Mouse (Mus musculus) limb, embryonic 13.5 days (tissue): ENCODE results near the gene Nmur1. TPM values are rescaled to one million over a fixed set of nuclear protein-coding genes. Genes with fewer than 3 reads are reported as not detected.

ENCODE experiments used
- ATAC-seq: fragments of 200-750 bp; cut with Nextera tagmentation; 2 replicates; pipeline ENCODE4 v1.8.0; 2017; ENCODE audit warnings: low read depth, moderate number of reproducible peaks, moderate TSS enrichment; ENCODE audit not compliant: low FRiP score
- H3K27ac ChIP-seq: fragments of 300-500 bp; sonication (generic); 2 replicates; pipeline ENCODE4 v1.5.1; 2015; ENCODE audit warnings: inconsistent platforms, mild to moderate bottlenecking, moderate library complexity
- H3K27me3 ChIP-seq: fragments of 300-500 bp; sonication (generic); 2 replicates; pipeline ENCODE4 v1.6.1; 2015; ENCODE audit warnings: mild to moderate bottlenecking, inconsistent platforms
- H3K36me3 ChIP-seq: fragments of 300-500 bp; sonication (generic); 2 replicates; pipeline ENCODE4 v1.6.1; 2015; ENCODE audit warnings: inconsistent platforms, mild to moderate bottlenecking, moderate library complexity
- H3K4me1 ChIP-seq: fragments of 300-500 bp; sonication (generic); 2 replicates; pipeline ENCODE4 v1.6.1; 2015; ENCODE audit warnings: inconsistent platforms
- H3K4me2 ChIP-seq: fragments of 300-500 bp; sonication (generic); replicated peaks from 2 replicates; pipeline ENCODE4 v1.6.1; 2015; ENCODE audit warnings: inconsistent platforms, mild to moderate bottlenecking, moderate library complexity
- H3K4me3 ChIP-seq: fragments of 300-500 bp; sonication (generic); 2 replicates; pipeline ENCODE4 v1.5.1; 2015; ENCODE audit warnings: moderate library complexity, mild to moderate bottlenecking, inconsistent platforms
- H3K9ac ChIP-seq: fragments of 300-500 bp; sonication (generic); 2 replicates; pipeline ENCODE4 v1.6.1; 2015; ENCODE audit warnings: mild to moderate bottlenecking, inconsistent platforms
- H3K9me3 ChIP-seq: fragments of 300-500 bp; sonication (generic); 2 replicates; pipeline ENCODE4 v1.6.1; 2016; ENCODE audit warnings: inconsistent platforms
- WGBS: fragments of 180-500 bp; shearing (Covaris S2); methylation state at CpG from one replicate; pipeline ENCODE4 v1.1.7; 2015; 5-methylcytosine and 5-hydroxymethylcytosine counted together
- polyA plus RNA-seq: library from polyadenylated mRNA; unstranded; fragments of >200 nt; fragmentation: Nextera tagmentation; extraction: Ambion mirVana; gene quantifications from 2 replicates; pipeline ENCODE4 v1.2.1, GENCODE M21; 2015

The Nmur1 gene
- polyA plus RNA-seq, 1 experiment from 2014 or later, result not detected

GRCm38 (mm10) chr1:86424336-86424735 lies 1.7 kb downstream of the Nmur1 start:
- Histone ChIP-seq H3K4me3 (no peak overlapping the region), H3K4me2 (no peak overlapping the region), H3K27ac (no peak overlapping the region), H3K4me1 (peaks cover 26% of the 10 kb centered on the region), H3K27me3 (no peaks in the 10 kb centered on the region), H3K9me3 (no peaks in the 10 kb centered on the region), H3K36me3 (no peaks in the 10 kb centered on the region), H3K9ac (no peak overlapping the region)
- ATAC-seq, result no peak
- 81% methylated on average over 1 of the region's 1 CpGs for WGBS

- no peaks in the 10 kb centered on the region for H3K9me3 ChIP-seq
- H3K4me2 ChIP-seq, result no peak overlapping the region
- H3K4me1 ChIP-seq, result peaks cover 26% of the 10 kb centered on the region
- no peaks in the 10 kb centered on the region for H3K27me3 ChIP-seq
- no peak overlapping the region for H3K27ac ChIP-seq
- no peaks in the 10 kb centered on the region for H3K36me3 ChIP-seq
- 73% methylated on average over 5 of the region's 5 CpGs for WGBS
- no peak overlapping the region for H3K9ac ChIP-seq
- no peak overlapping the region for H3K4me3 ChIP-seq
- ATAC-seq, result no peak
These were observed 2.1 kb downstream of the Nmur1 start for GRCm38 (mm10) chr1:86423879-86424278.

- Histone ChIP-seq H3K36me3 (no peaks in the 10 kb centered on the region), H3K27me3 (no peaks in the 10 kb centered on the region), H3K9ac (peak overlapping the region; percentile 9), H3K4me1 (peaks cover 26% of the 10 kb centered on the region), H3K4me2 (no peak overlapping the region), H3K4me3 (no peak overlapping the region), H3K9me3 (no peaks in the 10 kb centered on the region), H3K27ac (peak overlapping the region; percentile 52)
- ATAC-seq, result no peak
- 31% methylated on average over 10 of the region's 10 CpGs for WGBS
These were observed 5.0 kb downstream of the Nmur1 start for GRCm38 (mm10) chr1:86421007-86421406.

- no peak overlapping the region for H3K4me2 ChIP-seq
- peaks cover 7% of the 10 kb centered on the region for H3K4me1 ChIP-seq
- 65% methylated on average over 6 of the region's 6 CpGs for WGBS
- no peak for ATAC-seq
- no peaks in the 10 kb centered on the region for H3K36me3 ChIP-seq
- H3K9ac ChIP-seq, result no peak overlapping the region
- H3K27me3 ChIP-seq, result no peaks in the 10 kb centered on the region
- no peaks in the 10 kb centered on the region for H3K9me3 ChIP-seq
- no peak overlapping the region for H3K27ac ChIP-seq
- no peak overlapping the region for H3K4me3 ChIP-seq
These were observed 9.7 kb downstream of the Nmur1 start for GRCm38 (mm10) chr1:86416321-86416720.

- Histone ChIP-seq H3K9me3 (no peaks in the 10 kb centered on the region), H3K27ac (no peak overlapping the region), H3K4me2 (no peak overlapping the region), H3K27me3 (no peaks in the 10 kb centered on the region), H3K4me1 (peaks cover under 1% of the 10 kb centered on the region), H3K9ac (no peak overlapping the region), H3K4me3 (no peak overlapping the region), H3K36me3 (no peaks in the 10 kb centered on the region)
- peak; percentile 28; the same call in 1 of the 2 replicates for ATAC-seq
- WGBS, result 62% methylated on average over 7 of the region's 7 CpGs
These were observed 10.3 kb downstream of the Nmur1 start for GRCm38 (mm10) chr1:86415612-86416184.

- Histone ChIP-seq H3K9ac (no peak overlapping the region), H3K27ac (no peak overlapping the region), H3K27me3 (no peaks in the 10 kb centered on the region), H3K4me1 (no peaks in the 10 kb centered on the region), H3K4me3 (no peak overlapping the region), H3K4me2 (no peak overlapping the region), H3K9me3 (no peaks in the 10 kb centered on the region), H3K36me3 (no peaks in the 10 kb centered on the region)
- no peak for ATAC-seq
- 81% methylated on average over 2 of the region's 2 CpGs for WGBS
These were observed 10.9 kb downstream of the Nmur1 start for GRCm38 (mm10) chr1:86415144-86415543.

GRCm38 (mm10) chr1:86414715-86415114 lies 11.3 kb downstream of the Nmur1 start:
- H3K4me2 ChIP-seq, result no peak overlapping the region
- no peaks in the 10 kb centered on the region for H3K9me3 ChIP-seq
- H3K36me3 ChIP-seq, result no peaks in the 10 kb centered on the region
- WGBS, result 80% methylated on average over 5 of the region's 5 CpGs
- no peak overlapping the region for H3K9ac ChIP-seq
- no peak for ATAC-seq
- H3K27ac ChIP-seq, result no peak overlapping the region
- H3K4me1 ChIP-seq, result no peaks in the 10 kb centered on the region
- H3K27me3 ChIP-seq, result no peaks in the 10 kb centered on the region
- no peak overlapping the region for H3K4me3 ChIP-seq

GRCm38 (mm10) chr1:86409476-86409875 lies 16.6 kb downstream of the Nmur1 start:
- Histone ChIP-seq H3K4me1 (no peaks in the 10 kb centered on the region), H3K27ac (no peak overlapping the region), H3K4me2 (no peak overlapping the region), H3K36me3 (no peaks in the 10 kb centered on the region), H3K4me3 (no peak overlapping the region), H3K27me3 (no peaks in the 10 kb centered on the region), H3K9ac (no peak overlapping the region), H3K9me3 (0 out of 2 replicates have a peak, but pooled peaks cover 2% of the 10 kb centered on the region)
- no peak for ATAC-seq
- 87% methylated on average over 2 of the region's 2 CpGs for WGBS

GRCm38 (mm10) chr1:86408515-86408914 lies 17.5 kb downstream of the Nmur1 start:
- Histone ChIP-seq H3K27ac (no peak overlapping the region), H3K9ac (no peak overlapping the region), H3K9me3 (0 out of 2 replicates have a peak, but pooled peaks cover 2% of the 10 kb centered on the region), H3K27me3 (no peaks in the 10 kb centered on the region), H3K4me1 (no peaks in the 10 kb centered on the region), H3K4me3 (no peak overlapping the region), H3K4me2 (no peak overlapping the region), H3K36me3 (no peaks in the 10 kb centered on the region)
- WGBS, result 81% methylated on average over 10 of the region's 10 CpGs
- ATAC-seq, result no peak

- Histone ChIP-seq H3K9me3 (0 out of 2 replicates have a peak, but pooled peaks cover 2% of the 10 kb centered on the region), H3K9ac (no peak overlapping the region), H3K27ac (no peak overlapping the region), H3K4me1 (no peaks in the 10 kb centered on the region), H3K27me3 (no peaks in the 10 kb centered on the region), H3K36me3 (no peaks in the 10 kb centered on the region), H3K4me2 (no peak overlapping the region), H3K4me3 (no peak overlapping the region)
- 76% methylated on average over 8 of the region's 8 CpGs for WGBS
- ATAC-seq, result no peak
These were observed 19.1 kb downstream of the Nmur1 start for GRCm38 (mm10) chr1:86406914-86407313.

- H3K4me3 ChIP-seq, result no peak overlapping the region
- no peak overlapping the region for H3K9ac ChIP-seq
- 0 out of 2 replicates have a peak, but pooled peaks cover 2% of the 10 kb centered on the region for H3K9me3 ChIP-seq
- ATAC-seq, result no peak
- no peaks in the 10 kb centered on the region for H3K4me1 ChIP-seq
- no peaks in the 10 kb centered on the region for H3K36me3 ChIP-seq
- no peaks in the 10 kb centered on the region for H3K27me3 ChIP-seq
- no peak overlapping the region for H3K27ac ChIP-seq
- H3K4me2 ChIP-seq, result no peak overlapping the region
- WGBS, result 72% methylated on average over 4 of the region's 4 CpGs
These were observed 19.7 kb downstream of the Nmur1 start for GRCm38 (mm10) chr1:86406313-86406712.

GRCm38 (mm10) chr1:86404834-86405233 lies 21.2 kb downstream of the Nmur1 start:
- no peak overlapping the region for H3K9ac ChIP-seq
- 0 out of 2 replicates have a peak, but pooled peaks cover 2% of the 10 kb centered on the region for H3K9me3 ChIP-seq
- no peak overlapping the region for H3K27ac ChIP-seq
- H3K4me2 ChIP-seq, result no peak overlapping the region
- no peak overlapping the region for H3K4me3 ChIP-seq
- no peaks in the 10 kb centered on the region for H3K4me1 ChIP-seq
- no peaks in the 10 kb centered on the region for H3K27me3 ChIP-seq
- ATAC-seq, result no peak
- WGBS, result 63% methylated on average over 5 of the region's 5 CpGs
- H3K36me3 ChIP-seq, result no peaks in the 10 kb centered on the region
